Mouse (Mus musculus) heart, postnatal 4 days (tissue): ENCODE measurements at regions not wholly inside any gene's neighbourhood (a gene's known extent, or its start where the extent isn't known, plus 50 kb on each side); places are given as distances from the start of the nearest gene placed in this dataset.

Experiments used
- DNase-seq: peaks from one replicate; pipeline ENCODE4 v3.0.0; 2021

DNA sequence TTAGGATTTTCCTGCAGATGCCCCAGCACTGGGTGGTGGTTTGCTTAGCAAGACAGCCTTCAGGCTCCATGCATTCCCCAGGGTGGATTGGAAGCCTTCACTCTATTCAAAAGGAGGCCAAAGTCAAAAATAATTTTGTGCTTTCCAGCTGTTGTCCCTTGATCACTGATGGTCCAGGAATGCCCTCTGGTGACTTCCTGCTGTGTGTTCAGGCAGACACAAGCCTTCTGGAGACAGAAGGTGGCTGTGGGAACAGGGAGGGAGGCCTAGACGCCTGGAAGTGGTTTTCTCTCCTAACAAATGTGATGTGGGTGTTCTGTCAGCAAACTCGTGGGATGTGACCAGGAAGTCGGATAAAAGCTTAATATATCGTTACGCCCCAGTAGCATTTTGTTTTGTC, 81.3 kb downstream of the Atp6ap1l start:
- peak; percentile 24 for DNase-seq

DNA sequence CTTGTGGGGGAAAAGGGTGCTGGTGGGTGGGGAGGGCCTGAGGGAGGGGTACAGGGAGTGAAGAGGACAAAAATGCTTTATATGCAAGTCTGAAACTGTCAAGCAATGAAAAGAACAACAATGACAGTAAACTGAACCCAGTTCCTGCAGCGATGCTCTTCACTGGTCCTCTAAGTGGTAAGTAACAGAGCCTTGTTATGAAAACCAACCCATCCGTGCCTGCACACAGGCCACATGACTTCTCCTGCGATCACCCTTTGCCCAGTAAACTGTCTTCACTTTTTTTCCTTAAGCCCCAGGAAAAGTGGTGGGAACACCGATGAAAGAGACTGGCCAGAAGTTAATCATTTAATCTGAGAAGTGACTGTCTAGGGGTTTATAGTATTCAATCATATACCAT, 83.3 kb downstream of the Atp6ap1l start:
- no peak for DNase-seq

DNA sequence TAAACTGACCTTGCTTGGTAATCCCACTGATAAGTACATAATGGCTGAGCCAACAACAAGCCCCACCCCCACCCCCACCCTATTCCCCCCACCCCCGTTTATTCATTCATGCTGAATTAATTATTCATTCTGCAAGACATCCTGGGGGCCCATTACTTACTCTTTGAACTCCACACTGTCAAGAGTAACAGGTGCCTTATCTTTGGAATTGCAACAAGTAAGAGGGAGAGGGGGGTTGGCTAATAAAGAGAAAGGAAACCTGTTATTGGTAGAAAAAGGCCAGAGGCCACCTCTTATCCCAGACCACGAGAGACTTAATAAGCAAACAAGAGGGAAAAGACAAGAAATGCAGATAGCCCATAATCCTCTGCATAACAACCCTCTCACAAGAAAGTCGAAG, 84.7 kb downstream of the Atp6ap1l start:
- no peak for DNase-seq

DNA sequence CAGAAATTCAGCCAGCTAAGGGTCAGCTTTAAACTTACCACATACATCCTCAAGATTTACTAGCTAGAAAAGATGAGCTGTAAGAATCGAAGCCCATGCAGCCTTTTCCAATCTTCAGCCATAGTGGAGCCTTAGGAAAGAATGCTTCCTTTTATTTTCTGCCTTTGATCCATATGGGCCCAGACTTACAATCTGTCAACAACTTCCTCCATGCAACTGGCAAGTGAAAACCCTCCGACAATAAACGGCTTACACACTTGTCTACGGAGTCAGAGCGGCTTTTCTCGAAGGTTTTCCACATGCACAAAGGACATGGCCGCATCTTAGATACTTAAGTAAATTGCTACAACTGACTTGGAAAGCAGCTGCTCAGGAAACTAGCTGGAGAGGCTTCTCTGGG, 85.2 kb downstream of the Atp6ap1l start:
- no peak for DNase-seq

DNA sequence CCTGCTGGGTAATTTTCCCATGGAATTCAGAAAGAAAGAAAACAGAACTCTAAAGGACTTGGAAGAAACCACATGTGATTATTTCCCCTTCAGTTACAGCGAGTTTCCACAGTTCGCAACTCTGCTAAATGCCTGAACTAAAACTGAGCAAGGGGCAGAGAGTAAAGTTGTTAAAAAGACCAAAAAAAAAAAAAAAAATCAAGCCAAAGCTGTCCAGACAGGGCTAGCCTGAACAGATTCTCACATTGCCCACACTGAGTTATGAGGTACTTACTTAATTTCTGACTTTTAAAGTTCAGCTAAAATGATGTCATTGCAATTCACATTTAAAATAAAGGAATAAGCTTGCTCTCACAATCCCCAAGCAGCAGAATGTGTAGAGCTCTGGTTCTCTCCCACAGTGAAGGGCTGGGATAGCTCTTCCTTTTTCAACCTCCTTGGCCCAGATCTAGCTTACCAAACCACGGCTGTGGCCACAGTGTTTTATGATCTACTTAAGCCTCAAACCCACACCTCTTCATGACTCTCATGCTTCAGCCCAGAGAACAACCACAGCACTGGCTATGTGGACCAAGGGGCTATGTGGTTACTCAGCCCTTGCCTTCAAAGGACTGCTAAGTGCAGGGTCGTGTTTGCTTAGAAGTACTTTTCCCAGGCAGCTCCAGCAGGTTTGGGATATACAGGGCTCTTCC, 90.8 kb downstream of the Atp6ap1l start:
- DNase-seq: no peak

DNA sequence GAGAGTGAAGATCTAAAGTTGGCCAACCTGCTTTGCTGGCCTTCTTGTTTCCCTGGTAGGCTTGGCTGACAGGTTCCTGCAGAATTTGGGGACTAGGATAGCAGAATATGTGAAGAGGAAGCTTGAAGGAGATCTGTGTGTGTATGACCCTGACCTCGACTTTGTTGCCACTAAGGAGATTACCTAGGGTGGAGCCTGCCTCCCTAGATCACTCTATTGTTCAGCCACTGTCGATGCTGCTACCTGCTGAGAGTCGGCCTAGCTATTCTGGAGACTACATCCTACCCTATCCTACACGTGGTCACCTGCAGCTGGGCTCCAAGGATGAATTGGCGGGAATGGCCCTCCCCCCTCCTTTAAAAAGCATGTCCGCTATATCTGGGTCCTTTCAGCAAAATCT, 95.1 kb downstream of the Atp6ap1l start:
- DNase-seq: no peak

DNA sequence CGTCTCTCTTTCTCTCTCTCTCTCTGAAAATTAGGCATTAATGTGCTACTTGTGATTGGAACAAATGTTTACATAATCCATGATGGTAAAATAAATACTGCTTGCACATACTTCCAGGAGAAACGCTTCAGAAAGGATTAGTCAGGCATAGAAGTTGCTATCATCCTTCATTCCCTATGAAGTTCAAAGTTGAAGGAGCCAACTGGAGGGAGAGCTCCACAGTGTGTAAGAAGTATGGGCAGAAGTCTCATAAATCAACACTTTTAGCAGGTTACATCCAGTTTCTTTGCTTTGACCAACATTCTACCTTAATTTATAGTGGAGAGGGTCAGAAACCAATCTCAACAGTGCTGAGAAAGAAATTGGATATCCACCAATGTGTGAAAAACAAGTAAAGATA, 105.5 kb downstream of the Atp6ap1l start:
- no peak for DNase-seq

DNA sequence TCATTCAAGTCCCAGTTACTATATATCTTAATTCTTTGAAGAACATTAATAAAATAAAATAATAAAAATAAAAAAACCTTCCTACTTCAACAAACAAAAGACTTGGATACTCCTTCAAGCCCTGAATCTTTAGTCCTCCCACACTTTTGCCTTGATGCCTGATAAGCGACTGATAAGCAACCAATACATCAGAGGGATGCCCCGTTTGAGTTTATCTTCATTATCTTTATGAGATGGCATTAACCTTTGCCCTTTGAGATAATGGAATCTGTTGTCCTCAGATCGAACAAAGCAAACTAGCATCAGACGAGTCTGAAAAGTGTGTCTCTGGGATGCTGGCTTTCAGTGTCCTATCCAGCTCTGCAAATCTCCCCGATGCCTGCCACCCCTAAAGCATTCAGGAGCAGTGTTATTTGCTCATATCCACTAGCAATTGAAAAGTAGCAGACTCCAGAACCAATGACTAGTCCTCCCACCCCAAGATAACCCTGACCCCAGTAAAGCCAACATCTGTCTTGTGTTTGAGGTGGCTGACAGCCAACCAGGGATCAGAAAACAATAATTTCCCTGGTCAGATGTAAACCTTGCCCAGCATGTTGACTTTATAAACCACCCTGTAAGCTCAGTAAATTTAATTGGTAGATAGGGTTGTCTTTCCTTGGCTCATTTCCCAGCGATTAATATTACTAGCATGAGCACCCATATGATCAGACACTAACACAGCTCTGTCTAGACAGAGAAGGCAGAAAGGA, 106.2 kb downstream of the Atp6ap1l start:
- DNase-seq: no peak

DNA sequence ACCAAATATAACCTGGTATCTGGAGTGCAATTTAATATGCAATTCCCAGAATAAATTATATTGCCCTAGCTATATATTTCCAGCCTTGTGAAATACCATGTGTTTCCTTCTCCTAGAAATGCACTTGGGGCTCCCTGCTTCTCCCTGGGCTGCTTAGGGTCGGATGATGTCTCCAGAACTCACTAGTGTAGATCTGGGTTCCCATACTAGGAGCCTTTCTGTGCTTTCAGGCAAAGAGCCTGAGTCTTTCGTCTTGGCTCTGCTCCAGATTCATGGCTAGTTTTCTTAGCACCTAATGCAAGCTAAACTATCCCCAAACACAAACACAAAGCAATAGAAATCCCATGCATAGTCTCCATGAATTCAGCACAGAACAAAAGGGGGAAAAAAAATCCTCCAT, 106.8 kb downstream of the Atp6ap1l start:
- no peak for DNase-seq

DNA sequence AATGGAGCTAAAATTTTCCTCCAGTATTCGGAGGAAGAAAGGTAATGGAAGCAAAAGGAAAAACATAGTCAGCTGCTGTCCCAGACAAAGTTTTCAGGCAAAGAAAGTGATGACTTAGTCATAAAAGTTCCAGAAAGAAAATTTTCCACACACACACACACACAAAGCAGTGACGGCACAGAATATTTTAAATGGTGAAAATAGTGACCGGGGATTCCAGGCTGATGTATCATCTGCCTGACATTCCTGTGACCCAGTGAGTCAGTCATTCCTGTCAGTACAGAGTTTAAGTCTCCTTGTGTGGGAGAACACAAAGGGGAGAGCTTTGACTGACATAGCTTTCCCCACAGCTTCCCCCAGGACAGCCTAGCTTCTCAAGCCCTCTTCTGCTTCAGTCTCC, 107.9 kb downstream of the Atp6ap1l start:
- no peak for DNase-seq

DNA sequence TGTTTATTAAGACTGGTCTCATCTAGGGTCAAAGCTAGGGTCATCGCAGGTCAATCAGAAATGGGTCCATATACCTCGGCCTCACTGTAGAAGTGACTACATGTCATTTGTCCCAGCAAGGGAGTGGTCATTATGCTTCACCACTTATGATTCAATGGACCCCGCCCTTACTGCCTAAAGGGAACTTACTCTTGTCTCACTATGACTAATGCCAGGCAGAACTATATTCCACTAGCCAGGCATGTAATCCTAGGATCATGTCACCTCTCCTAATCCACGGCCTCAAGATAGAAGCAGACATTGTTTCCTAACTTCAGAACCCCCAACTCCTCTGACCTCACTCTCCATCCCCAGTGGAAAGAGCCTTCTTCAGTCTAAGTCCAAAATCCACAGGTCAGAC, 108.3 kb downstream of the Atp6ap1l start:
- DNase-seq: no peak

DNA sequence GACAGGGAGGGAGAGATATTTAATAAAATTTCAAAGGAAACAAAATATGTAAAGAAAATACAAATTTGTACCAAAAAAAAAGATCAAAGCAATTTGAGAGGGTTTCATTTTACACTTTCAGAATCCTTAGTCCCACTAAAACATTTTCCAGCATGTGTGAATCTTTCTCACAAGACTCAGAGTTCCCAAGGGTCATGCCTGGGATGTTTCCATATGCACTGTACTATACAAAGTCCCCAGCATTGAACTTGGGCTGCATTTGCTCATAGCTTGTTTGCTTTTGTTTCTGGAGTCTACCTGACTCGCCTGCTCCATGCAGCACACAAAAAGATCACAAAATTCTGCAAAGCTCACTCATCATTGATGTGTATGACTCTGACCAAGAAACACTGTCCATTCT, 122.7 kb downstream of the Atp6ap1l start:
- DNase-seq: no peak

DNA sequence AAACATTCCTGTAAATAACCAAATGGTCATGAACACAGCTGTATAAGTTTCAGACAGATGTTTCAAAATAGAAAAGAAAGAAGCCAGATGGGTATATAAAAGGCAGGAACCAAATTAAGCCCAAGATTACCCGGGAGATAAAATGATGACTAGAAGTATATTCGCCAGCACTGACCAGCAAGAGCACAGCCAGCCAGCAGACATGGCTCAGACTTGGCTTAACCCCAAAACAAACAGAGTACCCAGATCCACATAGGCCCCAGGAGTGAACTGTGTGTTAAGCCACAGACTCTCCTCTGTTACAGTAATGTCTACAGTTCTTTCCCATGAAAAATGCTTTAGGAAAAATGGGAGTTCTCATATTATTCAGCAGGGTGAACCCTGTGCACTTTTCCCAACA, 123.2 kb downstream of the Atp6ap1l start:
- no peak for DNase-seq

DNA sequence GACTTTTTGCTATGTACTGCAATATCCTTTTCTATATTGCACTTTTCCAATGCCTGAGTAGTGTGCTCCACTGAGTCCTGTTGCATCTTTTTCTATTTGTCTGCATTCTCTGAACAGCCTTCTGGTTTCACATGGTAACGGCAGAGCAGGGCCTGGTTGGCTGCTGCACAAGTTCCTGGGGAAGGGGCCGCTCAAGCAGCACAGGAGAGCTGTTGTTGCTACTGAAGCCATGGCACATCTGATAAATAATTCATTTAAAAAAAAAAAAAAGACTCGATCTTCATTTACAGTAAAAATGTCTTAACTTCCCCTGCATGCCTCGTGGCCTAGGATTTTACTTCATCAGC, 127.2 kb downstream of the Atp6ap1l start:
- DNase-seq: no peak

DNA sequence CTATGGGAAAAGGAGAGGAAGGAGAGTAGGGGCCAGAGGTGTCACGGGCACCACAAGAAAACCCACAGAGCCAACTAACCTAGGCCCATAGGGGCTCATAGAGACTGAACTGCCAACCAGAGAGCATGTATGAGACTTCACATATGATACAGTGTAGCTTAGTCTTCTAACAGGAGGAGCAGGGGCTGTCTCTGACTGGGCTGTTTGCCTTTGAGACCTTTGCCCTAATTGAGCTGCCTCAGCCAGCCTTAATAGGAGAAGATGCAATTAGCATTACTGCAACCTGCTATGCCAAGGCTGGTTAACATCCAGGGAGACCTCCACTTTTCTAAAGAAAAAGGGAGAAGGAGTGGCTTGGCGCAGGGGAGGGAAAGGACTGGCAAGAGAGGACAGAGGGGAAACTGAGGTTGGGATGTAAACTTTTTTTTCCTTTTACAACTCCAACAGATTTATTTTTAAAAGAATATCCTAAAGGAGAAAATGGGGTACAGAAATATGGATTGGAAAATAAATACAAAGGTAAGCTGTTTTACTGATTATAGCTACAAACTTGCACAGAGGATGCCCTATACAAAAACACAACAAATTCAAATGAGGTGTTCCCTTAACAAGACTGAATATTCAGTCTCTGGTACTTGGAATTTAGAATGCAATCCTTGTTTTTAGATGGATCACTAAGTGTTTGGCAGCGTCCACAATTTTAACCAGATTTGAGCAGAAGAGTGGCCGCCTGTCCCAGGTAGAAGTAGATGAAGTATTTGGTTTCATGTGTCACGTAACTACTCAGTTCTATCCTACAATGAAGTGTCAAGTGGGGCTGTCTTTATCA, 127.8 kb downstream of the Atp6ap1l start:
- DNase-seq: no peak

DNA sequence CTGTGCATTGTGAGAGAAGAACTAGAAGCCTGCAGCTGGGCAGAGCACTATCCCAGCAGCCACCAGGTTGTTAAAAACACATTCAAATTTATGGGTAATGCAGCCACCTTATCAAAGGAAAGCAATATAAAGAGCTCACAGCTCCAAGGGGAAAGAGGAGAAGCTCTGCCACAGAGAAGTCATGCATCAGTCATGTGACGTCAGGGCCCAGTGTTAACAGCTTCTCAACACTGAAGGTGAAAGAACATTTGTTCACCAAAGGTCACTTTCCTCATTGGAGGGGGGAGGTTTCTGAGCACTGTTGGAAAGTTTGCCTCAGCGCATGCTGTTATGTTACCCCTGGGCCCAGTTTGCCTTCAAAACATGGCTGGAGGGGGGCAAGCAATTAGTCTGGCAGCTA, 143.0 kb downstream of the Atp6ap1l start:
- DNase-seq: no peak

DNA sequence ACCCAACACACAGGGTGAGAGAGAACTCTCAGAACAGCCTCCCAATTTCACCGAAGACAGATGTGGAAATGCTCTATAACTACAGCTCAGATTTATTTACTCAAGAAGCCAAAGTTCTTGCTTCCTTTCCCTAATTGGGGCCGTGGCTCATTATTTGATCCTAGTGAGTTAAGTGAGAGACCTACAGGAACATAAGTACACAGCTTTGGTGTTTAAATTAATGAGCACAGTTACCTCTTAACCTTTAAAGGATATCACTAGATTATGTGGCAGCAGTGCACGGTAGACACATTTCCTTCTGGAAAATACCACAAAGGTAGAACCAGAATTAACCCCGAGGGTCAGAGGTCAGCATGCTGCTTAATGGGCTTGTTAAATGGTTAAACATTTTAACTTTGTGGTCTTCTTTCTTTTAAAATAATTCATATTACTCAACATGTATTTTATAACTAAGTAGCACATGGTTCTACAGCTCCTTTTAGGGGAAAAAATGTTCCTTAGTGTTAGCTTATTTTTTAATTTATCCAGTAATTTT, 144.6 kb downstream of the Atp6ap1l start:
- DNase-seq: no peak

DNA sequence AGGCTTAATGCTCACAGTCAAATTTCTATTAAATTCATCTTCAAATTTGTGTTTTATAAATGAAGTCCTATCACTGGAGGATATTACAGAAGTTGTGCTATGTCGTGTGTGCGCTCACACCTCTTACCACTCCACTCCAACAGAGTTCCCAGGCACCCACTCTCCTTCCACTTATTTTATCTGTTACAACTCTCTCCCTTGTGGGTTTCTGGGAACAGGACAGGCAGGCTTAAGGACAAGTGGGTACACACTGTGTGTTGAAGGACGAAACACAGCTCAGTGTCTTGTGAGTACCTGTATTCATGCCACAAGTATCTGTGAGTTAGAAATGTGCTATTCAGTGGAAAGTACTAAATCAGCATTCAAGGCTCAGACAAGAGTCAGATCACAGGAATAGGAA, 150.7 kb downstream of the Atp6ap1l start:
- no peak for DNase-seq

DNA sequence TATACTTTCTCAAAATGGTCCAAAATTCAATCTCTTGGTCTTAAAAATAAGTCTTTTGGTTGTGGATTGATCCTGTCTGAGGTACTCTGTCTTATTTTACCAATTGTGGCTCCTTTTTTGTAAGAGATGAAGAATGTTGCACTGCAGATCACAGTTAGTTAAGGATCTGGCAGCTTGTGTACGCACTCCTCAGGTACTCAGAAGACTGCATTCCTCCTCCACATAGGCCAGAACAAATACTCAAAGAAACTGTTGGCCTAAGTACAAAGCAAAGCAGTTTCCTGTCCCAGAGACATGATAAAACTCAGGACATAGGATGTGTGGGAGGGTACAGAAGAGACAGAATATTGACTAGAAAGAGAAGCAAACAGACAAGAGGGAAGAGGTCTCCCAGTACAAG, 155.4 kb downstream of the Atp6ap1l start:
- no peak for DNase-seq

DNA sequence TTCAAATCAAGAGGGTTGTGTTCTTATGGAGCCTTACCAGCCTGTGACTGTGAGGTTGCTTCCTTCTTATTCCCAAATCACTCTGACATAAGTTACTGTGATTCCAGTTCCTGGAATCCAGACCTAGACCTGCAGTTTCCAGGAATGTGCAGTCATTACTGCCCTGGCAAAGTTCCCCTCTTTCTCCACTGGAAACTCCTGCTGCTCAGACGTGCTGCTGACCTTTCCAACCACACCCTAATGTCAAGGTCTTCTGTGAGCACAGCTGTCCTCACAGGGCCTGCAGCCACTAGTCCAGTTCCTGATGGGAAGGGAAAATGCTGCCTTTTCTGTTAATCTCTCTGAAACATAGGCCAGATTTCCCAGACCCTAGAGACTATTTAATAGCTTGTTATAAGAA, 160.1 kb downstream of the Atp6ap1l start:
- peak; percentile 50 for DNase-seq

DNA sequence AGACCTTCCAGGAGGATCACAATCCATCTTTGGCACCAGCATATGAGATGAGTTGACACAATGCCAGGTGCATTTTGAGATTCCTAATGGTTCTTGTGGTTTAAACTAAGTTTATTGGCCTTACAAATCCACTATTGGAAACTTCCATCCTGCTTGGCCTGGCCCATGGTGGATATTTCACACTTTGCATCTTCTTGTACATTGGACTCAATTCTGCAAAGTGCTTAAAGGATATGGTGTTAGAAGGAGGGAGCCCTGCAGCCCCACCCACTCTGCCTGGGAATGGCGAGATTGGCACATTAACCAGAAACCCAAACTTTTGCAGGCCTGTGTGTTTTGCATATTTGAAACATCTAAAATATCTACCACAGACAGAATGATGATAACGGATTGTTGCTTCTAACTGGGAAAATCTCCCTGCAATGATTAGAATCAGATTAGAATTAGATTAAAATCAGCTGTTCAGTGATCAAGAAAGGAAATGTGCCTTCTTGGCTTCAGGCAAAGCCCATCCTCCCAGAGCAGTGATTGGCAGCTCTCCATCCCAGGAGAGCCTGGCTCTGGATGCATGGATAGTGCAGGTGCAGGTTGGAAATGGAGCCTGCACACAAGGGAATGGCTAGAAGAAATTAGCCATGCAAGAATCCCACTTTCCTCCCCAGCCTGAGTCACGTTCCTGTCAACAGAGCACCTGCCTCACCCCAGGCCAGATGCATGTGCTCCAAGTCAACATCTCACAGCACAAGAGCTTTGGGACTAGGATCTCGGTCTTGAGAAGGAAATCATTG, 162.3 kb downstream of the Atp6ap1l start:
- DNase-seq: no peak

DNA sequence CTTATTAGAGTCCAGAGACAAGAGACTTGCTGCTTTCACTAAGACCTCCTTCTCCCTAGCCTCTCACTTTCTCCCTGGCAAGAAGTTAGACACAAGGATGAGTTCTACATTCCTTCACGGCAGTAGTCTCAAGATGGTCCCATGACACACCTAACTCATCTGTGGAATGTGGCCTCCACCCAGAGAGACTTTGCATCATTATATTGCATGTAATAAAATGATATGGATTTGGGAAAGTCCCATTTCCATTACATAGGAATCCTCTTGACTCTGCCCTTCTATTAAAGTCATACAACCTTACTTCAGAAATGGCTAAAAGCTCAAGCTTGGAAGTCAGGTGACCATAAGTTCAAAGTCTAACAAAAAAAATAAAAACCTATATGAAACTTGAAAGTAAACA, 165.4 kb downstream of the Atp6ap1l start:
- no peak for DNase-seq

DNA sequence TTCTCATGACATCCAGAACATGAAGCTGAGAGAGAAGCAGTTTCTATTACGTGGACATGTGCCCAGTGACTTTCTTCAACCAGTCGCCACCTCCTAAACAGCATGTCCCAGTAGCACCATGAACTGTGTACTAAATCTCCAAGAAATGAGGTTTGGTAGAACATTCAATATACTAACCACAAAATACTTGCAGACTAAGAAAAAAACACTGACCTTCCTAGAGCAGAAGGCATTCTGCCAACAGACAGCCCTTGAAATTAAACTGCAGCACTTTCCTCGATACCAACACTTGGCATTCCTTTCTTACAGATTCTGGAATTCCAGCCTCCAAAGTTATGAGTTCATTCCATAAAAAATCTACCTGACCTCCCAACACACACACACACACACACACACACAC, 166.6 kb downstream of the Atp6ap1l start:
- no peak for DNase-seq
